Mouse (Mus musculus) limb, embryonic 10.5 days (tissue): Measurements from ENCODE around the gene Tmem104. TPM values are rescaled to one million over a fixed set of nuclear protein-coding genes. Genes with fewer than 3 reads are reported as not detected.

Experiments used
- DNase-seq: peaks from one replicate; pipeline ENCODE4 v3.0.0-alpha.2; 2017; ENCODE audit warnings: low spot score
- H3K27ac ChIP-seq: fragments of 300-500 bp; sonication (generic); 2 replicates; pipeline ENCODE4 v1.5.1; 2016; ENCODE audit warnings: mild to moderate bottlenecking
- H3K27me3 ChIP-seq: fragments of 300-500 bp; sonication (generic); 2 replicates; pipeline ENCODE4 v1.6.1; 2016; ENCODE audit warnings: low read depth, mild to moderate bottlenecking; ENCODE audit not compliant: poor library complexity, severe bottlenecking
- H3K36me3 ChIP-seq: fragments of 300-500 bp; sonication (generic); 2 replicates; pipeline ENCODE4 v1.6.1; 2016; ENCODE audit warnings: mild to moderate bottlenecking, moderate library complexity
- H3K4me1 ChIP-seq: fragments of 300-500 bp; sonication (generic); 2 replicates; pipeline ENCODE4 v1.6.1; 2016
- H3K4me3 ChIP-seq: fragments of 300-500 bp; sonication (generic); 2 replicates; pipeline ENCODE4 v1.5.1; 2016; ENCODE audit warnings: mild to moderate bottlenecking, moderate library complexity
- H3K9me3 ChIP-seq: fragments of 300-500 bp; sonication (generic); replicated peaks from 2 replicates; pipeline ENCODE4 v1.6.1; 2016; ENCODE audit warnings: mild to moderate bottlenecking
- WGBS: fragments of 180-500 bp; shearing (Covaris S2); methylation state at CpG from one replicate; pipeline ENCODE4 v1.1.7; 2016; 5-methylcytosine and 5-hydroxymethylcytosine counted together
- polyA plus RNA-seq: library from polyadenylated mRNA; unstranded; fragments of >200 nt; fragmentation: Nextera tagmentation; extraction: Ambion mirVana; gene quantifications from 2 replicates; pipeline ENCODE4 v1.2.1, GENCODE M21; 2016

The Tmem104 gene
- polyA plus RNA-seq, 1 experiment from 2014 or later: 9.8 TPM

DNA sequence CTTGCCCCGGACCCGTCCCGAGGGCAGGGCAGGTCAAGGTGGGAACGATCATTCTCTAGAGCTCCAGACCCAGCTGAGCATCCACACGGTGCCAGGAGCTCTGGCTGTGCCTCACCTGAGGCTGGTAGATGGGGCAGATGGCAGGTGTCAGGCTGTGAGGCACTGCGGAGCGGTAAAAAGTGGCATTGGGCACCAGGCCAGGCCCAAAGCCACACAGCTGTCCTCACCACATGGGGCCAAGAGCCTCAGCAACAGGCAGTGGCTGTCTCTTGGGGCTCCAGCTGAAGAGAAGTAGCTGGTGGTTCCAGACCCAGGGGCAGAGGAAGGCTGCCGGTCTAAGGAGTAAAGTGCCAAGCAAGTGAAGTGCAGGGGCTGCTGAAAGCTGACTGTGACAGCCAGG is 59.1 kb downstream of the Tmem104 start:
- no peak for DNase-seq
- Histone ChIP-seq H3K4me3 (no peak overlapping the region), H3K27ac (no peak overlapping the region), H3K4me1 (peaks cover 85% of the 10 kb centered on the region), H3K36me3 (peaks cover 5% of the 10 kb centered on the region; the same call in 1 of the 2 replicates), H3K9me3 (no peaks in the 10 kb centered on the region), H3K27me3 (peaks cover 91% of the 10 kb centered on the region)
- WGBS: 72% methylated on average over 8 of the region's 8 CpGs

DNA sequence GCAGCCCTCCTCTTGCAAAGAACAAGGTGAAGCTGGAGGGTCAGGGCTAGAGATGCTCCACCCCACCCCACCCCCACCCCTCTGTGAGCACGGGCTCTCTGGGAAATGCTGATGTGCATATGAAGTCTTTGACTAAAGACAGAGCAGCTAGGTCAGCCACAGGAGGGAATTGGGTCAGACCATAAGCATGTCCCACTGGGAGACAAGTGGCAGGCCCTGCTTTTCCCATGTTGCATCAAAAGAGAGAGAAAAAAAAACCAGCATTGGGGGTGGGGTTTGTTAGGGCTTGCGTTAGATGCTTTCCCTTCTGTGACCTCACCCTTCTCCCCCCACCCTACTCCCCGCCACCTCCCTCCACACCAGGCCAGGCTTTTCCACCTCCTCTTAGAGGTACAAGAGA is 60.0 kb downstream of the Tmem104 start:
- no peak for DNase-seq
- Histone ChIP-seq H3K27ac (no peak overlapping the region), H3K27me3 (peaks cover 98% of the 10 kb centered on the region)

DNA sequence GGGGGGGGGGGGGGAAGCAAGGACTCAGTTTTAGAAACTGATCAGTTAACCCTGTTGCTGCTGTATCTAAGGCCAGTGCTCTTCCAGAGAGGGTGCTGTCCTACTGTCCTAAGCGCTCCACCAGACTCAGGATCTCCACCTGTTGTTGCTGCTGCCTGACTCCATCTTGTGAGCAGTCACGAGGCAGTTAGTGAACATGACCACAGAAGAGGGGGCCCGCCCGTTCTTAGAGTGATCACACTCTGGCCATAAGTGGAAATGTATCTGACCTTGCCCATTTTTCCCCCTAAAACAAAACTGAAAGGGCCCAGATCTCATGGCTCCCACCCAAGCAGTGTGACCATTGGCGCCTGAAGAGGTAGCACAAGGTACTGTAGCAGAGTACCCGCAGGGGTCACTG is 60.7 kb downstream of the Tmem104 start:
- Histone ChIP-seq H3K36me3 (peaks cover 5% of the 10 kb centered on the region; the same call in 1 of the 2 replicates), H3K4me3 (no peak overlapping the region), H3K27ac (no peak overlapping the region), H3K9me3 (no peaks in the 10 kb centered on the region), H3K4me1 (peaks cover 69% of the 10 kb centered on the region), H3K27me3 (peaks cover 100% of the 10 kb centered on the region)
- no peak for DNase-seq
- 77% methylated on average over 6 of the region's 6 CpGs for WGBS

More for the DNA sequence above, 60.0 kb downstream of the Tmem104 start:
- peaks cover 5% of the 10 kb centered on the region; the same call in 1 of the 2 replicates for H3K36me3 ChIP-seq
- H3K4me1 ChIP-seq: peaks cover 76% of the 10 kb centered on the region
- H3K9me3 ChIP-seq: no peaks in the 10 kb centered on the region
- WGBS: 10% methylated on average over 3 of the region's 3 CpGs
- H3K4me3 ChIP-seq: no peak overlapping the region

DNA sequence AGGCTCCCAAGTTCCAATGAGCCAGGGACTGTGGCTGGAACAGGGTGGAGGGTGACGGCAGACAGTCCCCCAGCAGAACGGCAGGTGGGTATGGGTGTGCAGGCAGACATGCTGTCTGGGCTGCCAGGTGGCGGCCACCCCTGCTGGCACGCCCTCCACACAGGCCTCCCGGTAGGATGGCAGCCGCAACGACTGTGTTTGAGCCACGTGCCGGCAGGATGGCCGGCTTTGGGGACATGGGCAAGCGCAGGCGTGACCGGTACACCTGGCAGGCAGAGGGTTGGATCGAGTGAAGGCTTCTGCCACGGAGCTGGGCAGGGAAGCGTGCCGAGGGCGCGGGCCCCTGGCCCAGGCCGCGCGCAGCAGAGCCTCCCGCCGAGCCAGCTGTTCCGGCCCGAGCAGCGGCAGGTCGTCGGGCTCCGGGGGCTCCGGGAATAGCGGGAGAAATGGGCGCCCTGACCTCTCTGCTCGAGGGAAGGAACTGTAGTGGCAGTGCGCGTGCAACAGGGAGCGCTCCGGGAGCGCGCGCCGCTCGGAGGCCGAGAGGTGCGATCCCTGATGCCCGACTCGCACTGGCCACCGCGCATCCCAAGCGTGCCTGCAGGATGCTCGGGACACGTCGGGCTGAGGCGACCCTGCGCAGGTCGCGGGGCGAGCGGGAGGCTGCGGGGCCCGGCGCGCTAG is 62.6 kb downstream of the Tmem104 start:
- Histone ChIP-seq H3K36me3 (no peaks in the 10 kb centered on the region), H3K9me3 (no peaks in the 10 kb centered on the region), H3K27ac (peak overlapping the region; percentile 42), H3K4me1 (peaks cover 50% of the 10 kb centered on the region), H3K27me3 (peaks cover 100% of the 10 kb centered on the region), H3K4me3 (peak overlapping the region; percentile 55)
- 3% methylated on average over 63 of the region's 63 CpGs for WGBS
- DNase-seq: peak; percentile 63

DNA sequence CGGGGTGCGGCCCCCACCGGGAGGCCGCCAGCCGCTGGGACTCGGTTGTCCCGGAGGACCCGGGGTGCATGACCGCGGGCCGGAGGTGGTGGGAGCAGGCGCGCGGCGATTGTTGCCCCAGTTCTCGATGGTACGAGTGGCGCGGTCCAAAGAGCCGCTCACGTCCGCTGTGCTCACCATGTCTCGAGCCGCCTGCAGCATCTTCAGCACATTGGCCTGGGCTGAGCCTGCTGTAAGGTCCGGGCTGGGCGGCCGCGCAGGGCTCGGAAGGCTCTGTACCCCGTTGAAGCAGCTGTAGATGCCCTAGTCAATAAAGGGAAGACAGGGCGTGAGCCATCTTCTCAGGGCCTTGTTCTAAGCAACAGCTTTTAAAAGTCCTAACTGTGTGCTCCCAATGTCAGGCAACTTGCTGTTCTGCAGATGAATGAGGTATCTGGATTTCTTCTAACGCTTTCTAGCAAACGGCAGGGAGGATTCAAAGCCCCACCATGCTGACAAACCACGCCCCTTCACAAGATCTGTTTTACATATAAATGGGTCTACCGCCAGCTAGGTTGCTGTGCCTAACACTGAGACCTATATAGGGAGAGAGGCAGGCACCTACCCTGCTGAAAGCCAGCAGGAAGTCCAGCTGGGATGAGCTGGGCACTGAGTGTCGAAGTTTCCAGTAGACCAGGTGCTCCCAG is 63.3 kb downstream of the Tmem104 start:
- Histone ChIP-seq H3K36me3 (no peaks in the 10 kb centered on the region), H3K27me3 (peaks cover 100% of the 10 kb centered on the region), H3K4me1 (peaks cover 43% of the 10 kb centered on the region), H3K4me3 (peak overlapping the region; percentile 55), H3K27ac (peak overlapping the region; percentile 42), H3K9me3 (no peaks in the 10 kb centered on the region)
- peak; percentile 49 for DNase-seq
- WGBS: under 1% methylated on average over 36 of the region's 36 CpGs

DNA sequence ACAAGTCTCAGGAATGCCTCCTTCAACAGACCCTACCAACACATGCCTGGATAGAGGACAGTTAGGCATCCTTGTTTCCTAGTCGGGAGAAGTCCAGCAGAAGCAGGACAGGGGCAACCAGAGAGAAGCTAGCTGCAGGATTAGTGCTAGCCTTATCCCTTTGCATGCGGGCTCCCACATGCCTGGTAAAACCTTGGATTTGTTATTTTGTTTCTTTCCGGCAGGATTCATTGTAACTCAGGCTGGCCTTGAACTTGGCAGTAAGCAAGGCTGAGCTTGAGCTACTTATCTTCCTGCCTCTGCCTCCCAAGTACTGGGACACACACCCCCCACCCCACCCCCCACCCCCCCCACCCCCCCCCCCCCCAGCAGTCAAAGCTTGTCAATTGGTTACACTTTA is 64.0 kb downstream of the Tmem104 start:
- no peak overlapping the region for H3K27ac ChIP-seq
- 70% methylated on average over 3 of the region's 3 CpGs for WGBS
- no peaks in the 10 kb centered on the region for H3K36me3 ChIP-seq
- no peaks in the 10 kb centered on the region for H3K9me3 ChIP-seq
- H3K4me3 ChIP-seq: no peak overlapping the region
- peaks cover 36% of the 10 kb centered on the region for H3K4me1 ChIP-seq
- peaks cover 100% of the 10 kb centered on the region for H3K27me3 ChIP-seq
- no peak for DNase-seq

DNA sequence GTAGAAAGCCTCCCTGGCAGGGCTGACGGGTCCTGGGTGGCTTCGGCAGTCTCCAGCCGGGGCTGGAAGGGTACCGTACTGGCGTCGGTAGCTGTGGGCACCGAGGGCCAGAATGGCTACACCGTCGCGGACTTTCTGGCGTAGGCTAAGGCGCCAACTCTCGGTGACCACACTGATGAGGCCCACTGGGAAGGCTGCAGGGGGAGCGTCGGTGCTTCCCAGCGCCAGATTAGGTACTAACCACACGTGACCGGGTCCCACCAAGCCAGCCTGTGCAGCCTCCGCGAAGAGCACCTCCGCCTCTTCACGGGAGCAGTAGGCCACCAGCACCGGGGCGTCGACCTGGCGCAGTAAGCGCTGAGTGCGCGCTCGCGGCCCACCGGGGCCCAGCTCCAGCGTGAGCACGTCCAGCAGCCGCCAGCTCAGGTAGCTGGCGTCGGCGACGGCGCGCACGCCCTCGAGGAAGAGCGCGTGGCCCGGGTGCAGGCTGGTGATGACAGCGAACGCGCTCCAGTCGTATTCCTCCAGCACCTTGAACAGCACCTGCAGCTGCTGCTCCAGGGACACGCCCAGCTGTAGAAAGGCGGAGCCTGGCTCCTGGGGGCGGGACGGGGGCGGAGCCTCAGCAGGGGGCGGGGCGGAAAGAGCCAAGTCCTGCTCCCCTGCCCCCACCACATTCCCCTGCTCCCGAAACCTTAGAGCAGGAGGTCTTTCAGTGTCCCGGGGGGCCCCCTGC is 70.7 kb downstream of the Tmem104 start:
- Histone ChIP-seq H3K36me3 (no peaks in the 10 kb centered on the region), H3K9me3 (no peaks in the 10 kb centered on the region), H3K27ac (no peak overlapping the region), H3K27me3 (peaks cover 100% of the 10 kb centered on the region), H3K4me1 (peaks cover 15% of the 10 kb centered on the region), H3K4me3 (peak overlapping the region; percentile 31)
- 17% methylated on average over 59 of the region's 59 CpGs for WGBS
- DNase-seq: peak; percentile 70

DNA sequence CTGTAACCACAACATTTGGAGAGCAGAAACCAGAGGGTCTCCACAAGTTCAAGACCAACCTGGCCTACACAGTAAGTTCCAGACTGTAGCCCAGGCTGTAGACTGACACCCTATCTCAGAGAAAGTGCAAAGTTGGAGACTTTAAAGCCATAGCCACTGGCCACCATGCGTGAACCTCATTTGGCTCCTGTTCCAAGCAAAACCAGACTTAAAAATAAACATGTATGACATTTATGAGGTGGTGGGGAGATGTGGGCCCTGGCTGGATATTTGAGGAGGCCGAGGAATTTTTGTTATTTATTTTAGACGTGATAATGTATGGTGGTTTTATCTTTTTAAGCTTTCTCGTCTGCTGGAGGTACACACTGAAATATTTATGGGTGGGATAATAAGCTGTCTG is 71.8 kb downstream of the Tmem104 start:
- WGBS: 61% methylated on average over 4 of the region's 4 CpGs
- Histone ChIP-seq H3K27me3 (peaks cover 100% of the 10 kb centered on the region), H3K9me3 (no peaks in the 10 kb centered on the region)

DNA sequence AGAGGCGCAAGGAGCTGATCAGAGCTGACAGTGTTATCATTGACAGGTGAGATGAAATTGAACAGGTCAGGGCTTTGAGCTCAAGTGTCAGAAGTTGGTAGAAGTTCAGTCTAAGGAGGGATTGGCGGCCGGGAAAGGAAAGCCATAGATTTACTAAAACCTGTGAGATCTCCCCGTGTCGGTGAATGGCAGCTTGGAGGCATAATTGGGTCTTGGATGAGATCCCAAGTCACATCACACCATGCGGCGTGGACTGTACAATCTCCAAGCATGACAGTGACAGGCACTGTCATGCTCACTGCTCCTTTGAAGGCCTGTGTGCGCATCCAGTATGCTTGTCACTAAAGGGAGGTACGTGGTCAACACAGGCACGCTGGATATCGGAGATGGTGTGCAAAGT is 75.7 kb downstream of the Tmem104 start:
- Histone ChIP-seq H3K27ac (no peak overlapping the region), H3K36me3 (peaks cover 1% of the 10 kb centered on the region; the same call in 1 of the 2 replicates), H3K9me3 (no peaks in the 10 kb centered on the region), H3K4me3 (no peak overlapping the region), H3K4me1 (peaks cover 36% of the 10 kb centered on the region), H3K27me3 (peaks cover 100% of the 10 kb centered on the region)
- no peak for DNase-seq
- WGBS: 83% methylated on average over 11 of the region's 11 CpGs

More for the DNA sequence above, 71.8 kb downstream of the Tmem104 start:
- Histone ChIP-seq H3K4me1 (peaks cover 15% of the 10 kb centered on the region), H3K27ac (no peak overlapping the region), H3K4me3 (no peak overlapping the region), H3K36me3 (no peaks in the 10 kb centered on the region)
- DNase-seq: no peak

DNA sequence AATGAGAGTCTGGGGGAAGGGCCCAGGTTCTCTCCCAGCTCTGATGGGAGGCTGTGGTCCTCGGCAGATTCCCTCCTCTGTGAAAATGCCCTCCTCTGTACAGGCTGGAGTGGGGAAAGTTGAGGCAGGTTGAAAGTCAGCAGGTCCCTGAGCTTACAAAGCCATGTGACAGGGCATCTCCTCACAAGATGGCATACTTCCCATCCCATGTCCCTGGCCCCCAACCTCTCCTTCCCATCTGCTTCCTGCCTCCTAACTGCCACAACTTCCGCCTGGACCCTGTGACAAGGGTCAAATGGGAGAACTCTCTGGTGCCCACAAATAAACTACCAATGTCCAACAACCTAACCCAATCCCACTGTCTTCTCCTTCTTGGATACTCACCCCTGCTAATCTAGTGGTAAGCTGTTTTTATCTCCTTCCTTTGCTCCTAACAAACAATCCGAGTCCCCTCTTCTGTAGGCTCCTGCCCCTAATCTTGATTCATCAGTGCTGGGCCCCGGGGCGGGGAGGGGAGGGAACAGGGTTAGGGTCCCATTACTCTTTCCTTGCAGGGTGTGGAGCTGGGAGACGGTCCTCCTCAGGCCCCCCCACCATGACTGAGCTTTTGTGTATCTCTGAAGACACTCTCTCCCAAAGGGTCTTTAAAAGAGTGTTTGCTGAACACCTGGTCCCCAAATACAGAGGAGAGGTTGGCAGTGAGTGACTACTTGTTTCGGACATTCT is 77.0 kb downstream of the Tmem104 start:
- no peak for DNase-seq
- H3K9me3 ChIP-seq: no peaks in the 10 kb centered on the region
- H3K4me1 ChIP-seq: peaks cover 27% of the 10 kb centered on the region
- H3K27me3 ChIP-seq: peaks cover 100% of the 10 kb centered on the region
- peaks cover 15% of the 10 kb centered on the region for H3K36me3 ChIP-seq
- H3K4me3 ChIP-seq: no peak overlapping the region
- WGBS: 66% methylated on average over 7 of the region's 7 CpGs
- H3K27ac ChIP-seq: no peak overlapping the region

DNA sequence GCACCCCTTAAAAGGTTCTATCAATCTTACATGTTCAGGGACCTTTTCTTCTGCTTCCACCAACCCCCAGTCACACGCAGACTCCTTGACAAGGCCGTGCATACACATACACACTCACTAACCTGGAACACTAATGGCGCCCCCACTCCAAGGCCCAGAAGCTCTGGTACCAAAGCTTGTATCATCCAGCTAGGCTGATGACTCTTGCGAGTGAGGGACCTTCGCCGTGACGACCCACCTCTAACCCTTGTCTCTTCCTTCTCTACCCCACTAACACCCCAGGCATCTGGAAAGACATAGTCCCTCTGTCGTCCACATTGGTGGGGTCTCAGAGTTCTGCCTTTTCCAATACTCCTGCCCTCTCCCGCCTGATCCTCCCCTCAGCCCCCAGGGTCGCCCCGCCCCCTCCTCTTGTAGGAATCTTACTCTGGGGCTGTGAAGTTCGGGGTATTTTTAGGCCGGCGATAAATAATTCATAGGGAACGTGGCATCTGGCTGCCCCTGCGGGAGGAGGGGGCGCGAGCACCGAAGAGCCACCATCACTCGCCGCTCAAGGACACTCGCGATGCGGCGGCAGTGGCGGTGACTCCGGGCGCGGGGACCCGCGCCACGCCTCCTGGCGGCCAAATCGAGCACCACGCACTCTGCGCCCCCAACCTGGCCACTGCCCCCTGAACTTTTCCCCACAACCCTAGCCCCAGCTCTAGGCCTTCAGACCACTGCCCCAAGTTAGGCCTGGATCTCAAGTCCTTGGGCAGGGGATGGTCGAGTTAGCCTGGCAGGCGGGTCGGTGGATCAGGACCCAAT is 77.8 kb downstream of the Tmem104 start:
- 6% methylated on average over 39 of the region's 39 CpGs for WGBS
- DNase-seq: peak; percentile 79
- Histone ChIP-seq H3K9me3 (no peaks in the 10 kb centered on the region), H3K4me3 (peak overlapping the region; percentile 44), H3K27me3 (peaks cover 100% of the 10 kb centered on the region), H3K36me3 (peaks cover 19% of the 10 kb centered on the region), H3K27ac (no peak overlapping the region), H3K4me1 (peaks cover 29% of the 10 kb centered on the region)
